Mouse (Mus musculus) heart, embryonic 12.5 days (tissue): ENCODE results near the gene Pxn. TPM values are rescaled to one million over a fixed set of nuclear protein-coding genes. Genes with fewer than 3 reads are reported as not detected.

Experiments used
- ATAC-seq: fragments of 200-750 bp; cut with Nextera tagmentation; 2 replicates; pipeline ENCODE4 v1.8.0; 2017; ENCODE audit warnings: moderate TSS enrichment, moderate library complexity; ENCODE audit not compliant: insufficient number of reproducible peaks, low FRiP score
- H3K27ac ChIP-seq: fragments of 300-500 bp; sonication (generic); 2 replicates; pipeline ENCODE4 v1.5.1; 2016; ENCODE audit warnings: mild to moderate bottlenecking, moderate library complexity; ENCODE audit not compliant: poor library complexity, severe bottlenecking
- H3K27me3 ChIP-seq: fragments of 300-500 bp; sonication (generic); replicated peaks from 2 replicates; pipeline ENCODE4 v1.6.1; 2016; ENCODE audit warnings: mild to moderate bottlenecking, moderate library complexity
- H3K36me3 ChIP-seq: fragments of 300-500 bp; sonication (generic); 2 replicates; pipeline ENCODE4 v1.6.1; 2016; ENCODE audit warnings: mild to moderate bottlenecking, moderate library complexity
- H3K4me1 ChIP-seq: fragments of 300-500 bp; sonication (generic); replicated peaks from 2 replicates; pipeline ENCODE4 v1.6.1; 2016; ENCODE audit warnings: mild to moderate bottlenecking
- H3K4me2 ChIP-seq: fragments of 300-500 bp; sonication (generic); 2 replicates; pipeline ENCODE4 v1.6.1; 2016; ENCODE audit warnings: mild to moderate bottlenecking, moderate library complexity
- H3K4me3 ChIP-seq: fragments of 300-500 bp; sonication (generic); 2 replicates; pipeline ENCODE4 v1.5.1; 2016; ENCODE audit warnings: mild to moderate bottlenecking
- H3K9ac ChIP-seq: fragments of 300-500 bp; sonication (generic); 2 replicates; pipeline ENCODE4 v1.6.1; 2016; ENCODE audit warnings: mild to moderate bottlenecking, moderate library complexity
- H3K9me3 ChIP-seq: fragments of 300-500 bp; sonication (generic); replicated peaks from 2 replicates; pipeline ENCODE4 v1.6.1; 2016; ENCODE audit warnings: mild to moderate bottlenecking, moderate library complexity
- WGBS: fragments of 180-500 bp; shearing (Covaris S2); methylation state at CpG from one replicate; pipeline ENCODE4 v1.1.7; 2016; 5-methylcytosine and 5-hydroxymethylcytosine counted together
- polyA plus RNA-seq: library from polyadenylated mRNA; unstranded; fragments of >200 nt; fragmentation: Nextera tagmentation; extraction: Ambion mirVana; gene quantifications from 2 replicates; pipeline ENCODE4 v1.2.1, GENCODE M21; 2016

The Pxn gene
- polyA plus RNA-seq, 1 experiment from 2014 or later, result 41.1 TPM

DNA sequence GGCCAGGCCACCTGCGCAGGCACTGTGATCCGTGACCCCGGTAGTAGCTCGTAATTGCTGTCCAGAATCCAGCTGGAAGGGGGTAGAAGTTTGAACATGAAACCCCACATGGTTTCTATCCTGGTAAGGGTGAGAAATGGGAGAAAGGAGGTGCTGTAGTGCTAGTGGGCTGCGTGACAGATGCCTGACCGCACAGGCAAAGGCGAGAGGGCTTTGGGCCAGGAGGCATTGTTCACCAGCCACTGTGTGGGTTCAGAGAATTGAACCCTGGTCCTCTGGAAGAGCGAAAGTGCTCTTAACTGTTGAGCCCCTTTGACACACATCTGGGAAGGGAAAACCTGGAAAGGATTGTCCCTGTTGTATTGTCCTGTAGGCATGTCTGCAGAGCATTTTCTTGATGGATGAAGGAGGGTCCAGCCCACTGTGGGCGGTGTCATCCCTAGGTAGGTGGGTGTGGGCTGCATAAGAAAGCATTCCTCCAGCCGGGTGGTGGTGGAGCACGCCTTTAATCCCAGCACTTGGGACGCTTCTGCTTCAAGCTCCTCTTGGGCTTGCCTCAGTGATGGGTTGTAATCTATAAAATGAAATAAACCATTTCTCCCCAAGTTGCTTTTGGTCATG, 30.3 kb upstream of the Pxn start:
- Histone ChIP-seq H3K4me2 (peak overlapping the region; percentile 67), H3K27ac (no peak overlapping the region), H3K9me3 (no peaks in the 10 kb centered on the region), H3K4me1 (peaks cover 11% of the 10 kb centered on the region), H3K36me3 (peaks cover 6% of the 10 kb centered on the region; the same call in 1 of the 2 replicates), H3K27me3 (peaks cover 18% of the 10 kb centered on the region), H3K9ac (peak overlapping the region; percentile 39), H3K4me3 (peak overlapping the region; percentile 39)
- peak; percentile 33; the same call in 1 of the 2 replicates for ATAC-seq
- 35% methylated on average over 12 of the region's 12 CpGs for WGBS

DNA sequence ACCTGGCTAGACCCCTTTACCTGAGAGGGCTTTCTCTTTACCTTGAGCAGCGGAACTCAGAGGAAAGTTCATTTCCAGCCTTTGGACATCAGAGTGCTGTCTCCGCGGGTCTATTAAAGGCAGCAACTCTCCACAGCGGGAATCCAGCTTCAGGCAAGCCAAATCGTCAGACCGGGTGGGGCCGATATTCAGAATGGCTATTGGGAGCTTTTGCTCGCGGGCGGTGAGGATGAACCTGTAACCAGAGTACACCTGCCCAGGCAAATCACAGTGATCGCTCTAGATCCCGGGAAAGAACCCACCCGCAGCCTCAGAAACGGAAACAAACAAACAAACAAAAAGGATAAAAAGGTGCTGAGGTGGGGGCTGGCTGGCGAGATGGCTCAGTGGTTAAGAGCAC, 26.9 kb upstream of the Pxn start:
- Histone ChIP-seq H3K9ac (no peak overlapping the region), H3K36me3 (peaks cover 11% of the 10 kb centered on the region), H3K4me3 (no peak overlapping the region), H3K4me1 (peaks cover 19% of the 10 kb centered on the region), H3K9me3 (no peaks in the 10 kb centered on the region), H3K4me2 (0 out of 2 replicates have a peak overlapping the region, but pooled peaks have one; percentile 54), H3K27ac (no peak overlapping the region), H3K27me3 (peaks cover 35% of the 10 kb centered on the region)
- ATAC-seq, result no peak
- WGBS, result 51% methylated on average over 15 of the region's 15 CpGs

DNA sequence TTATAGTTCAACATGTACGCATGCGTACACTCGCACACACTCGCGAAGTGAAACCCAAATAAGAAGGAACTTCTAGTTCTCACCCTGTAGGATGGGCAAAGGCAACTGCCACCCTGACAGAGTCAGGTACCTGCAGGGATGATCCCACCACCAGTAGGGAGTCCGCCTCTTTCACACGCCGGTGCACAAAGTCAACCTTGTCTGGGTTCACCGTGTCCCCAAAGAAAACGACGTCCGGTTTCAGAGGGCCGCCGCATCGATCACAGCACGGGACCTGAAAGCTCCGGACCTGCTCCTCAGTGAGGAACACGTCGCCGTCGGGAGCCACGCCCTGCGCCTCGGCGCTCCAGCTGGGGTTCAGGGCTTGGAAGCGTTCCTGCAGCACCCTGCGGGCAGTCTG, 26.4 kb upstream of the Pxn start:
- ATAC-seq, result no peak
- H3K4me3 ChIP-seq, result peak overlapping the region; percentile 32

DNA sequence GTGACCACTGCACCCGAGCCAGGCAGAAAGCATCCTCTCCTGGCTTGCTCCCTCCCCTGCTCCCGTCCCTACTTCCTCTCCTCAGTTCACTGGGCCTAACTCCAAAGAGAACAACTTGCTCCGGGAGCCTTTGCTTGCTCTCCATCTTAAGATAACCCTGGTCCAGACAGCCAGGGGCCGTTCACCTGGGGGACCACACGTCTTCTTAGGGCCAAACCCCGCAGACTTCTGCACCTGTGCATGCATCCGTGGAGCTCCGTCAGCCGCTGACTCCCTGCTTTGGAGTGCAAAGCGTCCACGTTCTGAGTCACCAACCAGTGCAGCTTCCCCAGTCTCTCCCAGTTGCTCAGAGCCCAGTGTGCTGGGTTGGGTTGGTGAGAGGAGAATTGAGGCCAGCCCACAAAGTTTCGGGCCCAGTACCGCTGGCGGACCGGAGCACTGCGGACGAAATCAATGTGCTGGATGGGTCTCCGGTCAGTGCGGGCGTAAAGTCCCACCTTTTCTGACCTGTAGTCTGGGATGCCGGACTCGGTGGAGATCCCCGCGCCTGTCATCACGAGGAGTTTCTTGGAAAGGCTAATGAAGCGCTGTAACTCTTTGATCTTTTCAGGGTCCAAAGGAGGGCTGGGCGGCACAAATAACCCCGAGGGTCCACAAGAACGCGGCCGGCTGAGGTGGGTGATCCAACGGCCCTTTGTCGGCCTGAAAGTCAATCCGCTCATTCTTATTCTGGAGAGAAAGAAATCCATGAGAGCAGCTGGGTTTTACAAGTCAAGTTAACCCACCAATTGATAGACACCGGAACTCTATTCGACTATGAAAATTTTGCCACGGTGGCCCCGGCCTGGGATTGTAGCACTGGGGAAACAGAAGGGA, 23.8 kb upstream of the Pxn start:
- Histone ChIP-seq H3K4me3 (no peak overlapping the region), H3K27me3 (peaks cover 35% of the 10 kb centered on the region), H3K9ac (0 out of 2 replicates have a peak overlapping the region, but pooled peaks have one; percentile 15), H3K36me3 (peaks cover 5% of the 10 kb centered on the region; the same call in 1 of the 2 replicates), H3K4me1 (peaks cover 11% of the 10 kb centered on the region), H3K4me2 (peak overlapping the region; percentile 22), H3K27ac (no peak overlapping the region), H3K9me3 (no peaks in the 10 kb centered on the region)
- ATAC-seq, result no peak
- 38% methylated on average over 38 of the region's 38 CpGs for WGBS

More for the DNA sequence above, 26.4 kb upstream of the Pxn start:
- Histone ChIP-seq H3K36me3 (peaks cover 11% of the 10 kb centered on the region), H3K4me1 (peaks cover 21% of the 10 kb centered on the region), H3K27ac (no peak overlapping the region), H3K9me3 (no peaks in the 10 kb centered on the region), H3K9ac (peak overlapping the region; percentile 41; the same call in 1 of the 2 replicates), H3K4me2 (peak overlapping the region; percentile 54), H3K27me3 (peaks cover 35% of the 10 kb centered on the region)
- 24% methylated on average over 27 of the region's 27 CpGs for WGBS

DNA sequence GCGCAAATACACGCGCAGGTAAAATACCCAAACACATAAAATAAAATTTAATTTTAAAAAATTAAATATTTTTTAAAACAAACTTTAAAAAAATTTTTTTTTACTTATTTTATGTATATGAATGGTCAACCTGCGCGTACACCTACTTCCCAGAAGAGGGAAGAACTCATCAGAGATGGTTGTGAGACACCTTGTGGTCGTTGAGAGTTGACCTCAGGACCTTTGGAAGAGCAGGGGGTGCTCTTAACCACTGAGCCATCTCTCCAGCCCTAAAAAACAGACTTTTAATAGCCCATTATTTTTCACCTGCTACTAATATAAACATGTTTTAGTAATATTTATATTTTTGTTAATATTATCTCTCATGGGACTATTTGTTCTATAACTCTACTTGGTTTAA, 23.1 kb upstream of the Pxn start:
- 37% methylated on average over 6 of the region's 6 CpGs for WGBS
- no peak overlapping the region for H3K9ac ChIP-seq
- no peak overlapping the region for H3K4me3 ChIP-seq
- H3K4me2 ChIP-seq, result no peak overlapping the region
- peaks cover 11% of the 10 kb centered on the region for H3K4me1 ChIP-seq
- H3K27ac ChIP-seq, result no peak overlapping the region
- H3K36me3 ChIP-seq, result peaks cover 5% of the 10 kb centered on the region; the same call in 1 of the 2 replicates
- no peaks in the 10 kb centered on the region for H3K9me3 ChIP-seq
- peaks cover 35% of the 10 kb centered on the region for H3K27me3 ChIP-seq
- no peak for ATAC-seq

DNA sequence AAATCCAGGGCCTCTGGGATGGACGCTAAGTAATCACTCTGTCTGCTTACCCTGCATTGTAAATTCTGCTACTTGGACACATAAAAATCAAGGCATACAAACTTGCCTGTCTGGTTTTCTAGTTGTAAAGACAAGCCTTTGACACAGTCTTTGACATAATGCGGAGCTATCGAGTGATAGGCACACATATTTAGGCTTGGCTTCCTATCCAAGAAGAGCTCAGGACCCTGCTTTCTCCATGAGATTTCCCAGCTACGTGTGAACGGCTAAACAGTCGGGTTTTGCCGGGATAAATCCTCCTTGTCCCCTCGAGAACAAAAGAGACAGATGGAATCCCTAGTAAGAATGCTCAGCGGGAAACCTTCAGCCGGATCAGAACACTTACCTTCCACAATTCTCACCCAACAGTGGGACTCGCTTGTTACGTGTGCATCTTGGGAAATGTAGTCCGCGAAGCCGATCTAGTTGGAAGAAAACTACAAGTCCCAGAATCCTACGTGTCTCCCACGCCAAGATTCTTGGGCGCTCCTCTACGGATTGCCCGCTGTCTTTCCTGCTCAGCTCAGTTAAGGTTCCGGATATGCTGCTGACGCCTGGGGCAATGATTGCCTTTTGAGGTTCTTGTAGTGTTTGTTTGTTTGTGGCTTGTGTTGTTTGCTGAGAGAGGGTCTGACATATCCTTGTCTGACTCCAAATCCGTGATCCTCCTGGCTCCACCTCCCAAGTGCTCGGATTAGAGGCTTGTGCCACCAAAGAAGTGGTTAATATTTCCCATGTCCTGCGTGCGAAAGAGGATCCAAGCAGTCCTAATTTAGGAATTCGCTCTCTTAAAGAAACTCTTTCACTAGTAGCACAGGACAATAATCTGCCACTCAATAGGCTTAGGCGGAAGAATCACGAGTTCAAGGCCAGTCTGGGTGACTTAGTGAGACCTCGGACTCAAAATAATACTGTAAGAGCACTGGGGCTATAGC, 22.2 kb upstream of the Pxn start, which contains the start of gene Sirt4:
TSS of gene Sirt4 (minus strand) at position 779 of the 974 bp plus-strand sequence.
- Histone ChIP-seq H3K9ac (peak within 1 kb of the TSS; percentile 71), H3K27me3 (peaks cover 35% of the 10 kb centered on the region), H3K4me3 (peak within 1 kb of the TSS; percentile 54), H3K27ac (peak within 1 kb of the TSS; percentile 7; the same call in 1 of the 2 replicates), H3K9me3 (no peaks in the 10 kb centered on the region), H3K36me3 (peaks cover 5% of the 10 kb centered on the region; the same call in 1 of the 2 replicates), H3K4me2 (peak within 1 kb of the TSS; percentile 64), H3K4me1 (peaks cover 16% of the 10 kb centered on the region)
- WGBS, result 8% methylated on average over 30 of the region's 30 CpGs
- ATAC-seq, result peak; percentile 84

DNA sequence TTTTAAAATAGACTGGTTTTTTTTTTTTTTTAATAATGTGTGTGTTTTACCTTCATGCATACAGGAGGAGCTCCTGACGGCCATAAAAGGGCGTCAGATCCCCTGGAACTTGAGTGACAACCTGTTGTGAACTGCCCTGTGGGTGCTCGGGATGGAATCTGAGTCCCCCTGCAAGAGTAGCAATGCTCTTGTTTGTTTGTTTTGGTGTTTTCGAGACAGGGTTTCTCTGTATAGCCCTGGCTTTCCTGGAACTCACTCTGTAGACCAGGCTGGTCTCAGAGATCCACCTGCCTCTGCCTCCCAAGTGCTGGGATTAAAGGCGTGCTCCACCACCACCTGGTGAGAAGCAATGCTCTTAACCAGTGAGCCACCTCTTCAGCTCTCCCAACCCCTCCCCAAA, 21.5 kb upstream of the Pxn start:
- H3K36me3 ChIP-seq, result peaks cover 5% of the 10 kb centered on the region; the same call in 1 of the 2 replicates
- H3K27me3 ChIP-seq, result peaks cover 29% of the 10 kb centered on the region
- no peaks in the 10 kb centered on the region for H3K9me3 ChIP-seq
- peak overlapping the region; percentile 71; the same call in 1 of the 2 replicates for H3K9ac ChIP-seq
- H3K4me2 ChIP-seq, result peak overlapping the region; percentile 64
- WGBS, result 61% methylated on average over 5 of the region's 5 CpGs
- H3K4me3 ChIP-seq, result peak overlapping the region; percentile 54
- H3K27ac ChIP-seq, result no peak overlapping the region
- ATAC-seq, result no peak
- peaks cover 16% of the 10 kb centered on the region for H3K4me1 ChIP-seq

DNA sequence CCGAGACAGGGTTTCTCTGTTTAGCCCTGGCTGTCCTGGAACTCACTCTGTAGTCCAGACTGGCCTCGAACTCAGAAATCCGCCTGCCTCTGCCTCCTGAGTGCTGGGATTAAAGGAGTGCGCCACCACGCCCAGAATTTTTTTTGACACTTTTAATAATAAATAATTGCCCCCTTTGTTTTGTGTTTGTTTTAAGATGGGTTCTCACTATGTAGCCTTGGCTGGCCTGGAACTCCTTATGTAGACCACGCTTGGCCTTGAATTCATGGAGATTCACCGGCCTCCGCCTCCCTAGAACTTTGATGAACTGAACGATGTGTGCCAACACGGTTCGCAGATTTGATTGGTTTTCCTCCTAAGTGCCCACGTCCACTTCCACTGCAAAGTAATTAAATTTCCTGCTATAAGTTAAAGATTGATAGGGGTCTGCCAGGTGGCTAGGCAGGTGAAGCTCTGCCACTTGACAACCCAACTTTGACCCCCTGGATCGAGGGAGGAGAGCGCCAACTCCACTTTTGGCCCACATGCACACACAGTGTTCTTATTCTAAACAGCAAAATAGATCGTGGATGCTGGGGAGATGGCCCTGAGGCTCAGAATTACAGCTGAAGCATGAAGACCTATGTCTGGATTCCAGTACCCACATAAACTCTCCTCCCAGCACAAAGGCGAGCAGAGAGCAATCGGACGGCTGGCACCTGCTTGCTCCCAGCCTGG, 20.8 kb upstream of the Pxn start:
- 88% methylated on average over 18 of the region's 18 CpGs for whole genome bisulfite sequencing
- Histone ChIP-seq H3K9me3 (no peaks in the 10 kb centered on the region), H3K27ac (no peak overlapping the region), H3K36me3 (peaks cover 5% of the 10 kb centered on the region; the same call in 1 of the 2 replicates), H3K4me3 (no peak overlapping the region), H3K9ac (no peak overlapping the region), H3K4me1 (peaks cover 17% of the 10 kb centered on the region), H3K27me3 (peaks cover 22% of the 10 kb centered on the region), H3K4me2 (no peak overlapping the region)
- no peak for ATAC-seq

DNA sequence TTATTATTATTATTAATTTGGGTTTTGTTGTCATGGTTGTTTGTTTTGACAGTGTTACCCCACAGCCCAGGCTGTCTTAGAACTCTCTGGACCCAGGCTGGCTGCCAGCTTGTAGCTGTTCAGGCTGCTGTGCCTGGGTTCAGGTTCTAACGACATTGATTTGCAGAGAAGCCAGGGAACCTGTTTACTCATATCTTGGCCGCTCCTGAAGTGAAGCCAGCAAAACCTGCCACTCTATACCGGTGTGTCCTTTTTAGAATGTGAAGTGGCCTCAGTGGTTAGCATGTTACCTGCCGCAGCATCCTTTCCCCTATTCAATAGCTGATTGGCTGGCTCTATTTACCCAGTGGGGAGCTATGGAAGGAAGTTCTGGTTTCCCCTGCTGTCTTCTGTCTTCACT, 19.8 kb upstream of the Pxn start:
- Histone ChIP-seq H3K9me3 (no peaks in the 10 kb centered on the region), H3K4me3 (no peak overlapping the region), H3K4me1 (peaks cover 24% of the 10 kb centered on the region), H3K4me2 (no peak overlapping the region), H3K27me3 (peaks cover 14% of the 10 kb centered on the region), H3K9ac (no peak overlapping the region), H3K27ac (no peak overlapping the region), H3K36me3 (peaks cover 5% of the 10 kb centered on the region; the same call in 1 of the 2 replicates)
- 56% methylated on average over 4 of the region's 4 CpGs for WGBS
- no peak for ATAC-seq

DNA sequence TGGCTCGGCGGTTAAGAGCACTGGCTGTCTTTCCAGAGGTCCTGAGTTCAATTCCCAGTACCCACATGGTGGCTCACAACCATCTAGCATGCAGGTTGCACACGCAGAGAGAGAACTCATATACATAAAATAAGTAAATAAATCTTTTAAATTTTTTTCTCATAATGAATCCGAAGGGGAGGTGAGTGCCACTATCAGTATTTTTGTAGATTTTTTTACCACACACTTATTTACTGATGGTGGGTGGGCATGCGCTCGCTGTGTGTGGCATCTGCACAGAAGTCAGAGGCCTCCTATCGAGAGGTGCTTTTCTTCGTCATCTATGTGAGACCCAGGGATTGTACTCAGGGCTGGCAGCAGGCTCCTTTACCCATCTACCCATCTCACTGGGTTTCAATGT, 19.1 kb upstream of the Pxn start:
- no peaks in the 10 kb centered on the region for H3K9me3 ChIP-seq
- no peak for ATAC-seq

More for the DNA sequence above, 19.1 kb upstream of the Pxn start:
- Histone ChIP-seq H3K27ac (no peak overlapping the region), H3K4me3 (no peak overlapping the region), H3K27me3 (peaks cover 8% of the 10 kb centered on the region), H3K4me1 (peaks cover 29% of the 10 kb centered on the region), H3K9ac (no peak overlapping the region), H3K36me3 (peaks cover 2% of the 10 kb centered on the region; the same call in 1 of the 2 replicates), H3K4me2 (no peak overlapping the region)
- WGBS, result 83% methylated on average over 8 of the region's 8 CpGs
